Mouse (Mus musculus): ENCODE measurements around the gene Srpk3. TPM values are rescaled to one million over a fixed set of nuclear protein-coding genes. Genes with fewer than 3 reads are reported as not detected.

Srpk3 gene
- polyA plus RNA-seq, 1 experiment from 2014 or later, result 4.8 TPM

DNA sequence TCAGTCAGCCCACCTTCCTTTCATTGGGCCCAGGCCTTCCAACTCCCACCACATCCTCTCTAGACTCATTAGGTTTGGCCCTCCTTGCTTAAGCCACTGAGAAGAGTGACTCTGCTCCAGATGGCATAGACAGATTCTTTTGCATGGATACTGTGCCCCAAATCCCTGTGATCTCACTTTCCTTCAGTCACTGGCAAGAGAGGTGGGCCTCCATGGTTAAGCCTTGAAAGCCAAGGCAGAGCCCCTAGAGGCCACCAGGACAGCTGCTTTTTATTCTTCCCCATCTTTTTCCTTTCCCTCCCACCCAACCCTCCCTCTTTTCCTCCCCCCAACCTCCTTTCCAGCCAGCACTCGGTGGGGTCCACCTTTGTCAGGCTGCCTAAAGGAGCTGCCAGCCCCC, 19.3 kb downstream of the Srpk3 start:
- Histone ChIP-seq H3K36me3 (ENCODE audit: insufficient read depth, low read length) (peaks cover 6% of the 10 kb centered on the region; the same call in 1 of the 2 replicates), H3K27me3 (ENCODE audit: insufficient read depth, low read length) (0 out of 2 replicates have a peak, but pooled peaks cover 3% of the 10 kb centered on the region), H3K4me2 (replicated peaks; ENCODE audit: low read depth, low read length) (no peak overlapping the region), H3K4me3 (ENCODE audit: low read length) (no peak overlapping the region), H3K9me3 (ENCODE audit: low read length) (no peaks in the 10 kb centered on the region), H3K27ac (ENCODE audit: low read length) (no peak overlapping the region), H3K9ac (replicated peaks; ENCODE audit: low read length) (no peak overlapping the region), H3K4me1 (ENCODE audit: insufficient read depth, low read length) (no peaks in the 10 kb centered on the region)
- 43% methylated on average over 1 of the region's 1 CpGs for WGBS
- no peak for ATAC-seq (ENCODE audit: low FRiP score, low TSS enrichment)

DNA sequence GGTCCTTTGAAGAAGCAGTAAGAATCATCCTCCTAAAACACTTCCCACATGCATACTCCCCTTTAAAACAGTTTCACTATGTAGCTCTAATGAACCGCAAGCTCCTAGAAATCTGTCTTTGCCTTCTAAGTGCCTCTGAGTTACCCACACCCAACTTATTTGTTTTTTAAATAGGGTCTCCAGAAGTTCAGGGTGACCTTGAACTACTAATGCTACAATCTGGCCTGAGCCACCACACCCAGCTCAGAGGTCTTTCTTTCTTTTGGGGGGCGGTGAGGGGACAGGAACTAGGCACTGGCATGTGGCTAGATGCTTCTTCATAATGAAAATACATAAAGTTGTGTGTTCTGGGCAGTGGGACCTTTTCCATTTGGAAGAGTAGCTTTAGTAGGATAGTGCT, 23.3 kb downstream of the Srpk3 start:
- no peak for ATAC-seq (ENCODE audit: low FRiP score, low TSS enrichment)
- Histone ChIP-seq H3K4me3 (ENCODE audit: low read length) (no peak overlapping the region), H3K9ac (replicated peaks; ENCODE audit: low read length) (no peak overlapping the region), H3K4me1 (ENCODE audit: insufficient read depth, low read length) (no peaks in the 10 kb centered on the region), H3K4me2 (replicated peaks; ENCODE audit: low read depth, low read length) (no peak overlapping the region), H3K27me3 (ENCODE audit: insufficient read depth, low read length) (0 out of 2 replicates have a peak, but pooled peaks cover 3% of the 10 kb centered on the region), H3K36me3 (ENCODE audit: insufficient read depth, low read length) (no peaks in the 10 kb centered on the region), H3K27ac (ENCODE audit: low read length) (no peak overlapping the region), H3K9me3 (ENCODE audit: low read length) (no peaks in the 10 kb centered on the region)
- WGBS, result 80% methylated on average over 2 of the region's 2 CpGs

DNA sequence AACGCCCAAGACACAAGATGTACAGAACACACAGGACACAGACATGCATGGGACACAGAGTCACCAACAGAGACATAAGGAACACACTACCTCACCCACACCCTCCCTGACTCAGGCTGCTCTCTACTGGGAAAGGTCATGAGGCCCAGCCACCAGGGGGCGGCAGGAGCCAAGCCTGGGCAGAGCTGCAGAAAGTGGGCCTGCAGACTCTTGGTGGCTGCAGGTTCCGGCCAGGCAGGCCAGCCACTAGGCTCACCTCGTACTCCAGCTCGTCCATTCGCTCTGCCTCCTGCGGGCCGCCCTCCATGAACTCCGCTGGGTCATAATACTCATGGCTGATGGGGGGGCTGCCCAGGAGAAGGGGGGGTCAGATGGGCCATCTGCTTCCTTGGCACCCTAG, 24.3 kb downstream of the Srpk3 start:
- H3K4me2 ChIP-seq (replicated peaks; ENCODE audit: low read depth, low read length), result no peak overlapping the region
- no peak overlapping the region for H3K9ac ChIP-seq (replicated peaks; ENCODE audit: low read length)
- H3K4me1 ChIP-seq (ENCODE audit: insufficient read depth, low read length), result no peaks in the 10 kb centered on the region
- H3K4me3 ChIP-seq (ENCODE audit: low read length), result no peak overlapping the region
- no peak overlapping the region for H3K27ac ChIP-seq (ENCODE audit: low read length)
- H3K36me3 ChIP-seq (ENCODE audit: insufficient read depth, low read length), result no peaks in the 10 kb centered on the region
- H3K9me3 ChIP-seq (ENCODE audit: low read length), result no peaks in the 10 kb centered on the region
- H3K27me3 ChIP-seq (ENCODE audit: insufficient read depth, low read length), result 0 out of 2 replicates have a peak, but pooled peaks cover 3% of the 10 kb centered on the region
- WGBS, result 39% methylated on average over 9 of the region's 9 CpGs
- ATAC-seq (ENCODE audit: low FRiP score, low TSS enrichment), result peak; percentile 83

DNA sequence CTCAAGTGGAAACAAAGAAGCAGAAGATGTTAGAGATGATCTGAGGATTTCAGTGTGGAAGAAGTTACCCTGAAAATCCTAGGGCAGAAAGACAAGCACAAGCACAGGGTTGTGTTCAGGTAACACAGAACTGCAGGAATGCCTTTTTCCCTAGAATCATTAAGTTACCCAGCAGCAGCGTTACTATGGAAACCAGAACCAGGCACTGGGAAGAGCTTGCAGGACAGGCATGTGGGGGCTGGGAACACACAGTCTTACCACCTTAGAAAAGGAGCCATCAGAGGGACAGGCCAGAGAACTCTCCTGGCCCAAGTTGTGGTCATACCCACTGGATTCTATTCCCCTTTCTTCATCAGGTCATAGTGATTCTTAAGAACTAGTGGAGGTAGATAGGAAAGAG, 31.6 kb downstream of the Srpk3 start:
- 55% methylated on average over 1 of the region's 1 CpGs for WGBS
- ATAC-seq (ENCODE audit: low FRiP score, low TSS enrichment), result no peak
- H3K4me1 ChIP-seq (ENCODE audit: insufficient read depth, low read length), result no peaks in the 10 kb centered on the region

DNA sequence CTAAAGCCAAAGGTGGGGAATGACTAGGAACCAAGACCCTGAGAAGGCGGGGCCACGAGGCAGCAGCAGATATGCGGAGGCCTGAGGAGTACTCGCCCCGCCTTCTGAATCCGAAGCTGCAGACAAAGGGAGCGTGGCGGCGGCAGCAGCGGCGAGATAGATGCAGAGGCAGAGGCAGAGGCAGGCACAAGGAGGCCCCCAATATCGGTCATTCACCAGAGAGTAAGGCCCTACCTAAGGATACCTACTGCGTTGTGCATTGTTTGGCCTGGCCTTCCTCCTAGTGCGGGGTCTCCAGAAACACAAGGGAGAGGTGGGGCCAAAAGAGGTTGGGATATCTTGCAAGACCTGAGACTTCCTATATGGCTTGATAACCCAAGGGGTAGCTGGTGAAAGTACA, 40.9 kb downstream of the Srpk3 start:
- Histone ChIP-seq H3K27ac (ENCODE audit: low read length) (no peak overlapping the region), H3K36me3 (ENCODE audit: insufficient read depth, low read length) (no peaks in the 10 kb centered on the region), H3K4me2 (replicated peaks; ENCODE audit: low read depth, low read length) (peak overlapping the region; percentile 42), H3K4me3 (ENCODE audit: low read length) (peak overlapping the region; percentile 33), H3K9ac (replicated peaks; ENCODE audit: low read length) (peak overlapping the region; percentile 43), H3K27me3 (ENCODE audit: insufficient read depth, low read length) (0 out of 2 replicates have a peak, but pooled peaks cover 6% of the 10 kb centered on the region), H3K4me1 (ENCODE audit: insufficient read depth, low read length) (no peaks in the 10 kb centered on the region), H3K9me3 (ENCODE audit: low read length) (no peaks in the 10 kb centered on the region)
- peak; percentile 51; the same call in 1 of the 2 replicates for ATAC-seq (ENCODE audit: low FRiP score, low TSS enrichment)
- 23% methylated on average over 14 of the region's 14 CpGs for WGBS

More for the DNA sequence above, 31.6 kb downstream of the Srpk3 start:
- H3K4me3 ChIP-seq (ENCODE audit: low read length), result no peak overlapping the region
- H3K9ac ChIP-seq (replicated peaks; ENCODE audit: low read length), result no peak overlapping the region
- no peaks in the 10 kb centered on the region for H3K27me3 ChIP-seq (ENCODE audit: insufficient read depth, low read length)
- H3K36me3 ChIP-seq (ENCODE audit: insufficient read depth, low read length), result no peaks in the 10 kb centered on the region
- H3K27ac ChIP-seq (ENCODE audit: low read length), result no peak overlapping the region
- H3K9me3 ChIP-seq (ENCODE audit: low read length), result no peaks in the 10 kb centered on the region
- H3K4me2 ChIP-seq (replicated peaks; ENCODE audit: low read depth, low read length), result no peak overlapping the region

- no peak overlapping the region for H3K27ac ChIP-seq (ENCODE audit: low read length)
- H3K9ac ChIP-seq (replicated peaks; ENCODE audit: low read length), result no peak overlapping the region
- ATAC-seq (ENCODE audit: low FRiP score, low TSS enrichment), result no peak
- no peak overlapping the region for H3K4me2 ChIP-seq (replicated peaks; ENCODE audit: low read depth, low read length)
- H3K9me3 ChIP-seq (ENCODE audit: low read length), result no peaks in the 10 kb centered on the region
- no peak overlapping the region for H3K4me3 ChIP-seq (ENCODE audit: low read length)
- no peaks in the 10 kb centered on the region for H3K4me1 ChIP-seq (ENCODE audit: insufficient read depth, low read length)
- no peaks in the 10 kb centered on the region for H3K36me3 ChIP-seq (ENCODE audit: insufficient read depth, low read length)
- H3K27me3 ChIP-seq (ENCODE audit: insufficient read depth, low read length), result 0 out of 2 replicates have a peak, but pooled peaks cover 6% of the 10 kb centered on the region
- 58% methylated on average over 3 of the region's 3 CpGs for WGBS
These were observed 42.5 kb downstream of the Srpk3 start for GRCm38 (mm10) chrX:73816596-73817314.

- no peaks in the 10 kb centered on the region for H3K36me3 ChIP-seq (ENCODE audit: insufficient read depth, low read length)
- H3K9me3 ChIP-seq (ENCODE audit: low read length), result no peaks in the 10 kb centered on the region
- H3K9ac ChIP-seq (replicated peaks; ENCODE audit: low read length), result peak overlapping the region; percentile 68; the same call in 1 of the 2 replicates
- peak overlapping the region; percentile 68 for H3K4me3 ChIP-seq (ENCODE audit: low read length)
- peak overlapping the region; percentile 71 for H3K4me2 ChIP-seq (replicated peaks; ENCODE audit: low read depth, low read length)
- peak; percentile 60; the same call in 1 of the 2 replicates for ATAC-seq (ENCODE audit: low FRiP score, low TSS enrichment)
- peaks cover 17% of the 10 kb centered on the region; the same call in 1 of the 2 replicates for H3K27me3 ChIP-seq (ENCODE audit: insufficient read depth, low read length)
- 19% methylated on average over 17 of the region's 17 CpGs for WGBS
- H3K27ac ChIP-seq (ENCODE audit: low read length), result no peak overlapping the region
- no peaks in the 10 kb centered on the region for H3K4me1 ChIP-seq (ENCODE audit: insufficient read depth, low read length)
These were observed 49.5 kb downstream of the Srpk3 start for GRCm38 (mm10) chrX:73823747-73824146.

DNA sequence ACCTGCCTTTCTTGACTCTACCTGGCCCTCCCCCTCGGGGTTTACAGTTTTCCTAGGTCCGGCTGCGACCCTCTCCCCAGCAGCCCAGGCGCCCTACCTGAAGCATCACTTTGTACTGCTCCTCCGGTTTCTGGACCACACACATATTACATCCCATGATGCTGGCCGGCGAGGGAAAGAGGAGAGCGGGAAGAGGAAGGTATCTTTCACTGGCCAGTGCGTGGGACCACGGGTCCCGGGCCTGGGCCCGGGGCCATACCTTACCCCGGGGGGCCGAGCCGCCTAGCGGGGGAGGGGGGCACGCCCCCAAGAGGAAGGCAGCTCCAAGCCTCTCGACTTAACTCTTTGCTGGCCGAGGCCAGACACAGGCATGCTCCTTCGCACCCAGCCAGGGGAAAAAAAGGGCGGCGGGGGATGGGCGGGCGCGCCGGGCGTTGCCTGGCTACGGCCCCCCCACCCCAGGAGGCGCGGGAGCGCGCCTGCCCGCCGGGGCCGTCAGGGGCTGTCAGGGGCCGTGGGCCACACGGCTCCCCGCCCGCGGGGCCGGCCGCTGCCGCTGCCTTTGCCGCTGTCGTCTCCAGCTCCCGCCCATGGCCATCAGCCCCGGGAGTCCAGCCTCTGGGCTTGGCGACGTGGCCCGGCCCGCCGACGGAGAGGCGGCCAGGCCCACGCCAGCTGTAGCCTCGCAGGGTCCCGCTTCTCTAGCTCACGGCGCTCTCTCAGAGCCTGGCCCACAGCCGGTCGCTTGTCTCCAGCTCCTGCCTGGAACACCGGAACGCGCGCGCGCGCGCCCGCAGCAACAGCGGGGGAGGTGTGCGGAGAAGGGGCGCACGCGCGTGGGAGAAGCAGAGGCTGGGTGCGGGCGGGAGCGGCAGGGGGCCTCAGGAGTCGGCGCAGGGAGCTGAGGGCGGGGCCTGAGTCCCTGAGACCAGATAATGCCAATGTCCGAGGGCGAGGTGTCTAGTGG, 50.3 kb downstream of the Srpk3 start, which contains the start of gene Pdzd4:
Gene Pdzd4 (minus strand): TSS at position 785 of the 967 bp plus-strand sequence.
- H3K27ac ChIP-seq (ENCODE audit: low read length), result no peak within 1 kb of the TSS
- WGBS, result 21% methylated on average over 64 of the region's 84 CpGs
- peak; percentile 88 for ATAC-seq (ENCODE audit: low FRiP score, low TSS enrichment)

More for the DNA sequence above, 50.3 kb downstream of the Srpk3 start, which contains the start of gene Pdzd4:
- Histone ChIP-seq H3K4me2 (replicated peaks; ENCODE audit: low read depth, low read length) (peak within 1 kb of the TSS; percentile 71), H3K27me3 (ENCODE audit: insufficient read depth, low read length) (peaks cover 17% of the 10 kb centered on the region; the same call in 1 of the 2 replicates), H3K4me3 (ENCODE audit: low read length) (peak within 1 kb of the TSS; percentile 68), H3K4me1 (ENCODE audit: insufficient read depth, low read length) (no peaks in the 10 kb centered on the region), H3K9ac (replicated peaks; ENCODE audit: low read length) (peak within 1 kb of the TSS; percentile 68), H3K9me3 (ENCODE audit: low read length) (no peaks in the 10 kb centered on the region), H3K36me3 (ENCODE audit: insufficient read depth, low read length) (no peaks in the 10 kb centered on the region)

Measured in kidney, embryonic 16.5 days (tissue).